Mouse (Mus musculus): ENCODE measurements around the gene Fbxw5.

Fbxw5 gene

DNA sequence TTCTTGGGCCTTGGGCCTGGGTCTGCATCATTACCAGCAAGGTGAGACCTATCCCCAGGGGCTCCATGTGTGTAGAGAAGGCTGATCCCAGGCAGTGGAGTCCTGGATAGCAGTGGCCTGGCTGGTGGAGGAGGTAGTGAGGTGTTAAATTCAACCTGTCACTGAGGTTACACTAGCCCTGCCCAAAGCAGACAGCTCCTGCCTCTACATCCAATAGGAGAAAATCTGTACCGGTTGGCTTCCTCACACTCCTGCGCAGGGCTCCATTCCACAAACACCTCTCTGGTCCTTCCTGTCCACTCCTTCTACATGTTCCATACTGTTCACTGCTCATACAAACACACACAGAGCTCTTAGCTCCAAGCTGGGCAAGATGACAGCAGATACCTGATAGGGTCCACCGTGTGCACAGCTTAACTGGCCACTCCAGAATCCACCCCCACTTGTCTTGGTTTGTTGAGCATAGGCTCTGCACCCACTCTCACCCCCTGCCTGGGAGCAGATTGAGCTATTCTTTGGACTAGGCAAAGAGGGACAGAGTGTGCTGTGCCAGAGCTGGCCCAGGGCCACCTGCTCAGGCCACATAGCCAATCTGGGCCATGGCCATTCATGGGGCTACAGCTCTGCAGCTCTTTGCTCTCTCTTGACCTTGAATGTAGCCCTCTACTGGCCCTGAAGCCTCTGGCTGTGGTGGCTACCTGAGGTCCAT, 22.4 kb upstream of the Fbxw5 start:
- DNase-seq (ENCODE audit: low read depth): no peak

DNA sequence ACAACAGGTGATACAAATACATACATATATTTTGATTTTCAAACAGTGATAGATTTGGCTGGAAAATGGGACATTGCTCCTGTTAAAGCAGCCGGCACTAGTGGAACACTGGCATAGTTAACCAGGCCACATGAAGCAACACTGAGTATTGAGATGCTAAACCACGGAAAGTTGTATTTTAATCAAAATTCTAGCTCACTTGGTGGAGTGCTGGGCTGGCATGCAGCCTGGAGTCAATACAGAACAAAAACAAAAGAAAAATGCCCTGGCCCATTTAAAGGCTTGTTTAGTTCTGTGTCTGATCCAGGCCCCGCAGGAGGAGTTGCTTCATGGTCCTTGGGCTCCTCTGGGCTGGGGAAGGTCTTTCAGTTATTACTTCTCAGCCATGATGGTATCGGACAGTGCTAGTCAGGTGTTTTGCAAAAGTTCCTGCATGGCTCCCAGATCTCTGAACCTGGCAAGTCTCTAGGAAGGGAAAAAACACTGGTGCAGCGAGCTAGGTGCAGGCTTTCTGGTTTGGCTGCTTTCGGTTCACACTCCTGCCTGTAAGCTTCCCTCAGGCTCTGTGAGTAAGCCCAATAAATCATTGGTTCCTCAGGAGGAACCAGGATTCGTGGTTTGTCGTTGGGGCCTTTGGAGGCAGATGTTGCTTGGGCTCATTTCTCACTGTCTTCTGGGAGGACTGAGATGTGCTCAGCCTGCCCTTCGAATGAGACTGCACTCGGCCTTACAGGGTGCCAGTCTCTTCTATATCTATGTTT, 20.8 kb upstream of the Fbxw5 start:
- no peak for DNase-seq (ENCODE audit: low read depth)

- DNase-seq (ENCODE audit: low read depth): no peak
Measured at GRCm38 (mm10) chr2:25480541-25480940, 20.0 kb upstream of the Fbxw5 start.

- DNase-seq (ENCODE audit: low read depth): peak; percentile 92
Measured at GRCm38 (mm10) chr2:25482969-25483368, 17.6 kb upstream of the Fbxw5 start.

DNA sequence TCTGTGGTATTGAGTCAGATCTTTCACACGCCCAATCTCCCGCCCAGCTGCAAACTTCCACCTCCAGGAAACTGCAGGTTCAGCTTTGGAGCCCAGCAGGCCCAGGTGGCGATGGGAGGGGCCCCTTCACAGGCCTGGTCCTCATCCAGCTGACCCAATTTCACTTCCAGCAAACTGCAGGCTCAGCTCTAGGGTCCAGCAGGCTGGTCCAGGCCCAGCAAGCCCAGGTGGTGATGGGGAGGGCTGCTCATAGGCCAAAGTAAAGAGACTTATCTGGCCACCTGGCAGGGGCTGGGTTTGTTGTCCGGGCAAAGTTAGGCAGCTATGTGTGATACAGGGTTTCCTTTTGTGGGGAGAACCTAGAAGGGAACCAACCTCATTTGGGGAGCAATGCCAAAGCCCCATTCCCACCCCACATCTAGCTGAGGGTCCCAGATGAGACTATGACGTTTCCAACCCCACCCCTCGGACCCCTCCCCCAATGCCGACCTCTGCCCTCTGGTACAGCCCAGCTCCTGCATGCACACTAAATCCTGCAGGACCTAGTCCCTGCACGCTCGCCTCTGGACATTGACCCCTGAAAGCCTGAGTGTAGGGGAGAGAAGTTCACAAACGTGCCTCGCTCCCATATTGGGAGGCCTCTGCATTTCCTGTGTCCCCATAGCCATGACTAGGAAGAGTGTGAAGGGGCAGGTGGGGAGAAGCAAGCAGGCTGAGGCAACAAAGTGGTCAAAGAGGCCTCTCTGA, 15.5 kb upstream of the Fbxw5 start:
- no peak for DNase-seq (ENCODE audit: low read depth)

- DNase-seq (ENCODE audit: low read depth): no peak
Measured at GRCm38 (mm10) chr2:25487965-25488670, 12.4 kb upstream of the Fbxw5 start.

DNA sequence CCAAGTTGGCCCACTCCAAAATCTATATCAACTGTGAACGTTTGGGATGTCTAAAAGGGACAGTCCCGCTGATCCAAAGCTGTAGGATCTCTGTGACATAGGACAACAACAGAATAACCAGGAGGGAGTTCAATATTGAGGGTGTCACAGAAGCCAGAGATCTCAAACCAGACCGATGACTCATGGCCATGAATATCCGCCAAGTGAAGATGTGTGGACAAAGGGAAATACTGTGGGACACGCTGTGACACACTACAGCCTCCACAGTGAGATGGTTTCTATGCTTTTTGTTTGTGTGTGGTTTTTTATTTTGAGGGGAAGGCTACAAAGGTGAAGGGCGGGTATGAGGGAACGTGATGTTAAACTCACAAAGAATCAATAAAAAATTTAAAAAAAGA, 11.9 kb upstream of the Fbxw5 start:
- no peak for DNase-seq (ENCODE audit: low read depth)

GRCm38 (mm10) chr2:25492988-25493387, 7.6 kb upstream of the Fbxw5 start:
- DNase-seq (ENCODE audit: low read depth): no peak

- DNase-seq (ENCODE audit: low read depth): no peak
Measured at GRCm38 (mm10) chr2:25493476-25493961, 7.0 kb upstream of the Fbxw5 start, which contains the start of gene Lcn12. Gene Lcn12 (minus strand): TSS chr2:25493911.

DNA sequence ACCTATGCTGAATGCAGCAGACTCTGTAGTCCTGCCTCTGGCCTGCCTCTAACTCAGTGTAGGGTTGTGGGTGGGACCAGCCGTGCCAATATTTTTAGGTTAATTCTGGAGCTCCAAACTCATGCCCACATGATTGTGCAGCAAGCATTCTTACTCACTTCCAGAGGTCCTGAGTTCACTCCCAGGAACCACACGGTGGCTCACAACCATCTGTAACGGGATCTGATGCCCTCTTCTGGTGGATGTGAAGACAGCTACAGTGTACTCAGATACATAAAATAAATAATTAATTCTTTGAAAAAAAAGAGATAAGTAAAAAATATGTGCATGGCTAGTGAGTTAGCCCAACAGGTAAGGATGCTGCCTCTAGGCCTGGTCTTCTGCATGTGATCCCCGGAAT, 4.1 kb upstream of the Fbxw5 start:
- DNase-seq (ENCODE audit: low read depth): peak; percentile 51

- DNase-seq (ENCODE audit: low read depth): peak; percentile 34
Measured at GRCm38 (mm10) chr2:25497846-25498575, 2.5 kb upstream of the Fbxw5 start.

DNA sequence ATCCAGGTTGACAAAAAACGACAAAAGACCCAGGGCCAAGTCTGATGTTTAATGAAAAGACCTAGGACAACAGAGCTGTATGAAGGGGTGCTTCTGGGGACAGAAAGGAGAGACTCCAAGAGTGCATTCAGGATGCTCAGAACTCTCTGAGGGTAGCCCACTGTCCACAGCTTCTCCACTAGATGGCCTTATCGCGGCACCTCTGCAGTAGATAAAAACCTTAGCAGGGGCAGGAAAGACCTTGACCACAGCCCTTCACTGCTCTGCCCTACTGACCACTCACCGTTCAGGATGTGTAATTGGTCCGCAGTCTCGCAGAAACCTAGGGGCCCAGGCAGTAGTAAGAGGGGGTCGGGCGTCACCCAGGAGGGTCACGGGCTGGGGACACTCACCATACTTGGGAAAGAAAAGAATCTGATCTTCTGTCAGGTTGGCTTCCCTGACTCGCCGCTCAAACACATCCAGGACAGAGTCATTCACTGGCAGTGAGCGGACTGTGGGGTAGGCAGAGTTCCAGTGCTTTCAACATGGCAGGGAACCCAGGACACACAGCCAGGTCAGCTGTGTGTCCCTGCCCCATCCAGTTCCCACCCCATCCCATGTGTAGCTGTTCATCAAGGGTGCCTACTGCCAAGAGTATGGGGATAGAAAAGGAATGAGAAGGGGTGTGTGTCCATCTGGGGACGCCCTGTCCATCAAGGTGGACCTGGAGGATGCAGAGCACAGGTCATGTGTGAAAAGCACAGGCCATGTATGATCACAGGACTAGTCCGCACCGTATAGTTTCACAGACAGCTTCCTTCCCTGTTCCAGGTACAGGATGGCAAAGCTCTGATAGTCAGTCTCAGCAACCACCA, 1.7 kb upstream of the Fbxw5 start:
- DNase-seq (ENCODE audit: low read depth): no peak

- no peak for DNase-seq (ENCODE audit: low read depth)
Measured at GRCm38 (mm10) chr2:25500071-25500575, 427 bp upstream of the Fbxw5 start.

DNA sequence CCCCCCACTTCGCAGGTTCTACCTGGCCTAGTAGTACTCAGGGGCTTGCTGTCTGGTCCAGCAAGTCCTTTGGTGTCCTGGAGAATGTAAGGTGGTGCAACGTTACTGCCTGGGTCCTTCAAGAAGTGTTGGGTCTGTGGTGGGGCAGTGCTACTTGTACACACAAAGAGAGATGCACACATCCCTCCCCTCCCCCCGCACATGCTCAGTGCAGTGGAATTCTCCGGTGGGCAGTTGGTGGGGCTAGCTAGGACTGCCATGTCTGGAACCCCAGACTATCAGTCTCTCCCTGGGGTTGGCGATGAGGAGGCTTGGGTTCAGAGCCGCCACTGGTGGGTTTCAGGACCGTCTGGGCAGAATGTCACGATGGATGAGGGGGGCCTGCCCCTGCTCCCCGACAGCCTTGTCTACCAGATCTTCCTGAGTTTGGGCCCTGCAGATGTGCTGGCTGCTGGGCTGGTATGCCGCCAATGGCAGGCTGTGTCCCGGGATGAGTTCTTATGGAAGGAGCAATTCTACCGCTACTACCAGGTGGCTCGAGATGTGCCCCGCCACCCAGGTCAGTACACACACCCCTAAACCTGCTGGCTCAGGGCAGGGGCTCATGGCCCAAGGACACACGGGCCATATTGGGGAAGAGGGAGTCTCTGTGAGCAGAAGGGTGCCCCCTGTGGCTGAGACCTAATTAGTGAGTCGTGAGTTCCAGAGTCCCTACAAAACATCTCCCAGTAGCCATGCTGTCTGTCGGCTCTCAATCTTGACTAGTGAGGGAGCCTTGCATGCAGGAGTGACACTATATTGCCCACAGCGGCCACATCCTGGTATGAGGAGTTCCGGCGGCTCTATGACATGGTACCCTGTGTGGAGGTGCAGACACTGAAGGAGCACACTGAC, 1.3 kb downstream of the Fbxw5 start, which contains the start of gene C8g:
TSS of gene C8g (minus strand) at position 127 of the 894 bp plus-strand sequence.
- peak; percentile 26 for DNase-seq (ENCODE audit: low read depth)

- DNase-seq (ENCODE audit: low read depth): no peak
Measured at GRCm38 (mm10) chr2:25502726-25503125, 2.2 kb downstream of the Fbxw5 start.

- DNase-seq (ENCODE audit: low read depth): no peak
Measured at GRCm38 (mm10) chr2:25504538-25504937, 4.0 kb downstream of the Fbxw5 start.

- DNase-seq (ENCODE audit: low read depth): no peak
Measured at GRCm38 (mm10) chr2:25505000-25505399, 4.5 kb downstream of the Fbxw5 start.

GRCm38 (mm10) chr2:25505860-25506259, 5.3 kb downstream of the Fbxw5 start:
- DNase-seq (ENCODE audit: low read depth): no peak

DNA sequence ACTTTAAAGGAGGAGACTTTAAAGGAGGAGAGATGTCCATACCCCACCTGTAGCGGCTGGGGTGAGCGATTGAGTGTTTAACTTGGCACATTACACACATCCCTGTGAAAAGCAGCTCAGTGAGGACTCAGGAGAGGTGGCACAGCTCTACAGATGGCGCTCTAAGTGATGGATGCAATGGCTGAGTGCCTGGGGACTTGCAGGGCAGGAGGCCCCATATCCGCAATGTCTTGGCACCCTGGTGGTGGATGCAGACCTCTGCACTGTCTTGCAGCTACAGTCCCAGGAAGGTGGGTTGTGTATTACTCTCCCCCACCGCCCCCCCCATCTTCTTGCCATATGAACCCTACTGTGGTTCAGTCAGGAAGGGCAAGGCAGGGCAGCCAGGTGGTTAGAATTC, 6.4 kb downstream of the Fbxw5 start:
- DNase-seq (ENCODE audit: low read depth): peak; percentile 53
